Comparison of ENCODE assay signal across 26 mouse cellular contexts in genomic region chr8:111701380-111701779, GRCm38 (mm10). TPM values are rescaled to one million over a fixed set of nuclear protein-coding genes. Genes with fewer than 3 reads are reported as not detected.
"Had no signal": no experiment of that assay in that cellular context is flagged by ENCODE, and none has a peak within 500 bp of the region (broad histone marks: within the 10 kb centered on the region; RNA-seq: fewer than 3 reads in every experiment).

No protein-coding gene starts in this region.

- DNase-seq: kidney, adult 11 months; kidney, adult 9 months; kidney, postnatal 14 days; kidney, postnatal 4 days; liver; liver, embryonic 13.5 days; liver, postnatal 0 days; lung, embryonic 14.5 days; lung, postnatal 4 days; midbrain, embryonic 14.5 days; thymus, adult 18-20 months; thymus, postnatal 36 days had no signal

- H3K4me2 ChIP-seq: limb, embryonic 13.5 days; liver, embryonic 13.5 days; lung, embryonic 14.5 days; midbrain, embryonic 11.5 days had no signal

- H3K36me3 ChIP-seq: limb, embryonic 10.5 days; limb, embryonic 13.5 days; liver, embryonic 13.5 days had no signal

- H3K27me3 ChIP-seq: limb, embryonic 13.5 days had no signal

- H3K9ac ChIP-seq: limb, embryonic 13.5 days; liver, embryonic 13.5 days; liver, postnatal 0 days; lung, embryonic 14.5 days had no signal

- ATAC-seq: liver, postnatal 0 days; lung, postnatal 0 days had no signal

- H3K4me1 ChIP-seq: limb, embryonic 13.5 days had no signal

- H3K9me3 ChIP-seq: limb, embryonic 10.5 days; limb, embryonic 13.5 days; liver, embryonic 13.5 days had no signal

- H3K4me3 ChIP-seq: limb, embryonic 10.5 days; limb, embryonic 13.5 days; liver, embryonic 13.5 days had no signal

- H3K27ac ChIP-seq: limb, embryonic 10.5 days; limb, embryonic 13.5 days; liver, embryonic 13.5 days had no signal

RNA-seq across cellular contexts. Expression of gene Ctrb1, which starts 10.6 kb away (rescaled TPM):
- total RNA-seq: layer of hippocampus, adult 18-20 months; layer of hippocampus, postnatal 25 days; left cerebral cortex, adult 18-20 months; left cerebral cortex, postnatal 25 days; megakaryocyte progenitor cell, adult 5-6 weeks; megakaryocyte-erythroid progenitor cell, adult 5-6 weeks; midbrain, postnatal 0 days had no signal
- polyA plus RNA-seq: kidney, embryonic 16.5 days; limb, embryonic 10.5 days; lung, embryonic 14.5 days; lung, postnatal 0 days; midbrain, embryonic 11.5 days; midbrain, embryonic 14.5 days; midbrain, postnatal 0 days; neural tube, embryonic 11.5 days; neural tube, embryonic 14.5 days had no signal

RNA-seq across cellular contexts. Expression of gene Bcar1, which starts 42.2 kb away (rescaled TPM):
- total RNA-seq: megakaryocyte-erythroid progenitor cell, adult 5-6 weeks had no signal
